Mouse (Mus musculus): ENCODE data around the gene Hsd3b6. TPM values are rescaled to one million over a fixed set of nuclear protein-coding genes. Genes with fewer than 3 reads are reported as not detected.

Hsd3b6 gene
- total RNA-seq, 2 experiments from 2014 or later: not detected

Other genes with a start within 250 kb of the Hsd3b6 start
- gene Gm10681, start 225.6 kb downstream of the Hsd3b6 start, total RNA-seq (2021): not detected
- not detected for gene Hsd3b5, start 184.2 kb downstream of the Hsd3b6 start, total RNA-seq (2021)
- not detected for gene Hsd3b2, start 89.9 kb downstream of the Hsd3b6 start, total RNA-seq (2021)
- not detected for gene Hsd3b3, start 51.3 kb downstream of the Hsd3b6 start, total RNA-seq (2021)
- not detected for gene Hsd3b1, start 45.4 kb upstream of the Hsd3b6 start, total RNA-seq (2021)
- not detected for gene Hao2, start 78.8 kb upstream of the Hsd3b6 start, total RNA-seq (2021)